Mouse (Mus musculus) naive thymus-derived CD4-positive, alpha-beta T cell, adult 2 months (primary cell): ENCODE measurements around the gene Rps6ka4.

Experiments used
- DNase-seq: peaks from one replicate; pipeline ENCODE4 v3.0.0-alpha.2; 2011; ENCODE audit warnings: low read depth

The Rps6ka4 gene

DNA sequence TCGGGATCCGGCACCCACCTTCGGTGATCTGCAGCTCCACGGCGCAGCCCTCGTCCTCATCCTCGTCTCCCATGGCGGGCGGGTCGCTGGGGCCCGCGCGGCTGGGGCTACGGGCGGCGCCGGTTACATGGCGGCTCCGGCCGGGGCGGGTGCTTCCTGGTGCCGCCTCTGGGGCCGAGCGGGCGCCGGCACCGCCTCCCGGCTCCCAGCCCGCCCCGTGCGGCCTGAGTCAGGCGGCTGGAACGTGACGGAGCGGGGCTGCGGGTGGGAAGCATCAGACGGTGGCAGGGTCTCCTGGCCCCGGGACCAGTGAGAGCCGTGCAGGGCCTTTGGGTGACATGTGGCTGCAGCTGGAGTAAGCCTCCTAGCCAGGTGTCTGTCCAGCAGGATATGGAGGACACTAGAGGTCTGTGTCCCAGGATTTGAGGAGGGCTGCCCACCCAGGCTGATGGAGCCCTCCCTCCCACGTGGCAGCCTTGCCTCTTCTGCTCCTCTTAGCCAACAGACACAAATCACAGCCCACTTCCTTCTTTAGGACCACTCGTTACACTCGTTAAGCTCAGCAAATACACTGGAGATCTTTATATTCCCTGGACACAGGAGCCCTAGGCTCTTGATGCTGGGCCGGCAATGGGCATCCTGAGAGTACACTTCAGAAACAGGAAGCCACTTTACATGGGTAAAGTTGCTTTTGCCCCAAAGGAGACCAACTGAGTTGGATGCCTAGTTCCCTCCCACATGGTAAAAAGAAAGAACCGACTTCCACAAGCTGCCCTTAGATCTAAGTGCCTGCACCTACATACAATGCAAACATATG lies at the start of gene Rps6ka4:
Rps6ka4 (minus strand) TSS at position 162 of the 817 bp plus-strand sequence.
- DNase-seq, result peak; percentile 55

DNA sequence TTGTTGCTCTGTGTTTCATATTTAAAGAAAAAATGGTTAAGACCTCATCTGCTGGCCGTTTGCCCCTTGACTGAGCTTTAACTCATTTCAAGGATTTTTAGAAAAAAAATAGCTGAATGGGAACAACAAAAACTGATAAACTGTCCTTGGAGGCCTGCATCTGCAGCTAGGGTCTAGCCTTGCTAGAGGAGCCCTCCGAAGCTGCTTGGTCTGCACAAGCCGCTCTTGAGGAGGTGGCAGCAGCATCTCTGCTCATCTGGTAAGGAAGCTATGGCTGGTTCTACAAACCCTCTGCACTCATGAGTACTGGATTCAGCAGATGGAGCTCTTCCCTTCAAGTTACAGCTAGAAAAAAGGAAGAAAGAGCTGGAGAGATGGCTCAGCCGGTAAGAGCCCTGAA lies 37.5 kb upstream of the Rps6ka4 start:
- no peak for DNase-seq

DNA sequence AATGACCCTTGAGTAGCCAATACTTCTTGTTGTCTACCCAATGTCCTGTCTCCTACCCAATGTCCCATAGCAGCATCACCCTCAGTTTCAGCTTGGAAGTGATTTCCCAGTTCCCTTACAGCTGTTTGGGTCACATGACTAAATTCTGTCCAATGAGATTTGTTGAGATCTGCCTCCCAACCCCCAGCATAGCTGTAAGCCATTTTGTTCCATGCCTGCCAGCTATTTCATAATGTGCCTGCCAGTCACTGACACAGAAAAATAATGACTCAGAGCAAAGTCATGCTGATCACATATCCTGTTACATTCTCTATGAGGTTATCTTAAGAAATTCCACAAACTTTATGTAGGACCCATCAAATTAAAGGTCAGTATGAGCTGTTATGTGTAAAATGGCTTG lies 36.4 kb upstream of the Rps6ka4 start:
- DNase-seq, result no peak

DNA sequence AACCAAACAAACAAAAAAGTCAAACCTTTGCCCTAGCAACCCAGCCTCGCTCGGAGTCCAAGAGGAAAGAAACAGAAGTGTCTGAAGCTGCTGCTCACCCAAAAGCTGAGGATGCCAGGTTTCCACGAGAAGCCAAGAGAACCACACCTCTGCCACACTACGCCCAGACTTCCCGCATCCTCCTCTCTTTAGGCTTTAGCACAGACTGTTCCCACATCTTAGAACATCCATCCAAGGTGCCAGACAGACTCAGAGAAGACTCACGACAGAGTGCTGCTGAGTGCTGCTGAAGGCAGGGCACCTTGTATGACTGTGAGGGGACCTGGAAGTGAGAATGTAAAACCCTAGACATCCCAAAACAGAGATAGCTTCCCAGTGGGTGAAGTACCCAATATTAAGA lies 35.4 kb upstream of the Rps6ka4 start:
- DNase-seq, result no peak

GRCm38 (mm10) chr19:6874257-6874656 lies 33.8 kb upstream of the Rps6ka4 start:
- no peak for DNase-seq

DNA sequence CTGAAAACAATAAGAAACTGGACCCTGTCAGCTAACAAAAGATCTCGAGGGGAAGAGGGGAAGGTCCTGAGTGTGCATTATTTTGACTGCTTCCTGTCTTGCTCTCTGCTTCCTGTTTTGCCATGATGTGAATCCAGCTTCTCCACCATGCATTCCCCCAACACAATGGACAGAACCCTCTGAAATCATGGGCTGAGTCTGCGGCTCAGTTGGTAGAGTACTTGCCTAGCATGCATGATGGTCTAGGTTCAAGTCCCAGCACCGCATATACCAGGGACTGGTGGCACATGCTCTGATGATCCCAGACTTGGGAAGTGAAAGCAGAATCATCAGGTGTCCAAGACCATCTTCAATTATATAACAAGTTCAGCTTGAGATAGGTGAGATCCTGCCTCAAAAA lies 32.3 kb upstream of the Rps6ka4 start:
- no peak for DNase-seq

DNA sequence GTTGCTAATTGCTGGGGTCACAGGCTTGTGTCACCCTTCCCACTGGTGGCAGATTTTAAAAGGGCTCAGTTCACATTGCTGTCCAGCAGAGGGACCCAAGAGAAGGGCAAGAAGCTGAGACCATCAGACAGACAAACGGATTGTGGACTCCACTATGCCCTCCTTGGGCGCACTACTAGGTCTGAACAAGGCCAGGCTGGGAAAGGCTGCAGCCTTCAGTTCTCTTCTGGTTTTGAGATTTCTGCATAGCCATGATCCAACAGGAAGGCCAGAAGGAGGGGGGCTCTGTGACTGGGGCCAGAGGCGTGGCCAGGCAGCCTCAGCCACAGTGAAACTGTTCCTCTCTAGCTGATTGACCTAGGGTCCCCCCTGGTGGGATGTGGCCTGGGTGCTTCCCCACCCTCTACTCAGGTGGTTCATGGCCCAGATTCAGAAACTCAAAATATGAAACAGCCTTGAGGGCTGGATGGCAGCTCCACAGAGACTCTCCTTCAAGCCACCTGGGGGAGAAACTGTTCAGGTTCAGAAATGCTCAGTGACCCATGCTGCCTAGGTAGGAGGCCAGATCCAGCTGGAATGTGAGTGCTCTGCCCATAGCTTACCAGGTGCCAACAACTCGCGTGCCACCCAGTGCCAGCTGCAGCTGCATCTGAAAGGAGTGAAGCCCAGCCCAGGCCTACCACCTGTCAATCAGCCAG lies 31.3 kb upstream of the Rps6ka4 start:
- peak; percentile 70 for DNase-seq

DNA sequence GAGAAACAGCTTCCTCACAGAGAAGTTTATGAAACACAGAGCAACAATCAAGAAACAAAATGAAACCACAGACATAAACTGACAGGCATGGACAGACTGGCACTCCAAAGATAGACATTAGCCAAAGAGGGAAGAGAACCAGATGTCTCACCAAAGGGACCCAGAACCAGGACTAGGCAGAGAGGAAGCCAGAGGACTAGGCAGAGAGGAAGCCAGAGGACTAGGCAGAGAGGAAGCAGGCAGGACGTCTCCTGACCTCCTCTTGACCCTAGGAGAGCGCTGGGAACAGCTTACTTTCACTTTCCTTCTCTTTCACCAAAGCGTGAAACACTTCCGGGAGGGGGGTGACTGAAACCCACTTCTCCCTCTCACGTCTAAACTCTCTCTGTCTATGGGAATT lies 28.9 kb upstream of the Rps6ka4 start:
- DNase-seq, result peak; percentile 76

DNA sequence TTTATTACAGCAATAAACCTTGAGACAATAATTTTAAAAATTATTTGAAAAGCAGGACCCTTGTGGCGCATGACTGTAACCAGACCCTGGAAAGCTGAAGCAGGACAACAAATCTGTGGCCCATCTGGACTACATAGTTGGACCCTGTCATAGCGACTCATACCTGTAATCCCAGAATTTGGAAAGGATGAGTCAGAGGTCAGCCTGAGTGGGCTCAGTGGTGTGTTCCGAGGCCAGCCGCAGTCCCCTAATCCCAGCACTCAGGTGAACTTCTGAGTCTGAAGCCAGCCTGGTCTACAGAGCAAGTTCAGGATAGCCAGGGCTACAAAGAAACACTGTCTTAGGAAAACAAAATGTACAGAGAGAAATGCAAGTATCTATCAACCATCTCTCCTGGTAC lies 21.0 kb upstream of the Rps6ka4 start:
- DNase-seq, result no peak

DNA sequence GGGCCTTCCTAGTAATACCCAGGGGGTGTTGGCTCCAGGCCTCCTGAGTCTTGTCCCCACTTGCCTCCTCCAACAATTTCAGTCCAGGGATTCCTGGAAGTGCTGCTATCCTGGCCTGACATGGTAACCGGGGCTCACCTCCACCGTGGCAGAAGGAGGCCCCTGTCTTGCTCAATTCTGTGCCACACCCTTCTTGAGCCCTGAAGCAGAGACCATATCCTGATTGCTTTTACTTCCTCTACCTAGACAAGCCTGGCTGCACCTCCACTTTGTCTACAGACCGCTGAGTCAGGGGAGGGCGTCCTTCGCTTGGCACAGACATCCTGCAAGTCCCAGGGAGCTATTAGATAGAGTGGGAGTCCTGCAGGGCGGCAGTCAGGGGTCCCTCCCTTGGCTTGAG lies 20.3 kb upstream of the Rps6ka4 start:
- DNase-seq, result no peak

DNA sequence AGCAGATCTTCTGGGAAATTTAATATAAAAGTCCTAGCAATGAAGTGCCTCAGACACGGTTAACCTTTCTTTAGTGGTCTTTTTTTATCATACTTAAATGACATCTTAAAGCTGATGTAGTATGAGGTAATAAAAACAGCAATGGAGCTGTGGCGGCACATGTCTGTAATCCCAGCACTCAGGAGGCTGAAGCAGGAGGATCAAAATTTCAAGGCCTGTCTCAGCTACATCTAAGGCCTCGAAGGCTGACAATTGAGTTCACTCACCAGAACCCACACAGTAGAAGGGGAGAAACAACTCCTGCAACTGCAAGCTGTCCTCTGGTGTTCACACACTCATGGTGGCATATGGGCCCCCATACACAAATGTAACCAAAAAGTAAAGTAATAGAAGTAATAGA lies 19.5 kb upstream of the Rps6ka4 start:
- DNase-seq, result no peak

DNA sequence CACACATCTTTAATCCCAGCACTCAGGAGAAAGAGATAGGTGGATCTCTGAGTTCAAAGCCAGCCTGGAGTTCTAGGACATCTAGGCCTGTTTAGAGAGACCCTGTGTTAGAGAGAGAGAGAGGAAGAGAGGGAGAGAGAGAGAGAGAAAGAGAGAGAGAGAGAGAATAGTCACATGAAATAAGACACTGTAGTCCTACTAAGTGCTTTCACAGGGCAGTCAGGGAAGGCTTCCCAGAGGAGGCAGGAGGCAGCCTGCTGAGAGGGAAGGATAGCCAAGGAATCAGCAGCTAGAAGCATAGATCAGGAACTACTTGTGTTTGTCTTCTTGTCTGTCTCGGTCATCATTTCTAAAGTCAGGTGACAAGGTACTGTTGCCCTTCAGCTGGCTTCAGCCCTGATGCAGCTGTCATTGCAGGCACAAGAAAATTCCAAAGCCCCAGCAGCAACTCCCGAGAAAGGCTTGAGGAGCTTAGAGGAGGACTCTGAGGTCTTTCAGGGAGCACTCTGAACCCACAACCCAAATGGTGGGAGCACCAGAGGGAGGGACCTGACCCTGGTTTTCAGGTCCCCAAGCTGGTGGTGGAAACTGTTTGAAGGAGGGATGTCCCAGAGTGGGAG lies 18.7 kb upstream of the Rps6ka4 start:
- no peak for DNase-seq

DNA sequence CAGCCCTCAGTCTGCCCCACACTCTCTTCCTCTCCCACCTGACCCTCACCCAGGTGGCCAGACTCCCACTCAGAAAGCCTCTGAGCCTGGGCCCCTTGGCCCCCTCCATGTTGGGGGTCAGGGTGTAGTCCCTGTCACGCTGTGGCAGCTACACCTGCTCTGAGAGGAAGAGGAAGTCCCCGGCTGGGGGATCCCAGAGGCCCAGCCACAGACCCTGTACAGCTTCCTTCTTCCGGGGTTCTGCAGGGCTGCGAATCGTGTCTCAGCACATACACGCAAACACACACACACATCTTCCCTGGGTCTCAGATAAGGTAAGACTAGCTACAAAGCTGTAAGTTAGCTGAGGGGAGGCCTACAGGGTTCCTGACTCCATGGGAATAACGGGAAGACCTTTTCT lies 17.6 kb upstream of the Rps6ka4 start, which contains the start of gene Ccdc88b:
Ccdc88b (minus strand) TSS at position 181 of the 400 bp plus-strand sequence.
- peak; percentile 81 for DNase-seq

DNA sequence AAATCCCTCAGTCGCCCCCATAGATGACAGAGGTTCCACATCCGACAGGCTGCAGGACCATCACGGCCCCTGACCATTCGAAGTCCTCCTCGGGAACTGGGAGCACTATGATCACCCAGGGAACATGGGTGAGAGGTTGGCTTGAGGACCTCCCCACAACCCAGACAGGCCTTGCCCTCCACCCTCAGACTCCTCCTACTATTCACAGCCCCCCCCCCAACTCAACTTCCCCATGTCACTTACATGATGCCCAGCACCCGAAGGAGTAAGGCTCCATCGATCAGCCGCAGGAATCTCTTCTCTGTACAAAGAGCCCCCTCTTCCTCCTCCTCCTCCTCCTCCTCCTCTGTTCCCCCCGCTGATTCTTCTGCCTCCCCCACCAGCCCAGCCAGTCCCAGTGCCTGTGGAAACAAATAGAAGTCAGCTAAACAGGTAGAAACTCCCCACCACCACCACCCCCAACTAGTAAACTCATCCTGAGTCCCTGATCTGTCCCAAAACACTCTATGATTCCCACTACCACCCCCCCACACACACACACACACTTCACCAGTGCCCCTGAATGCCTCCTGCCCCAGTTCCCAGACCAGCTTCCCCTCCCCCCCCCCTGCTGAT lies 17.1 kb upstream of the Rps6ka4 start:
- DNase-seq, result peak; percentile 30

DNA sequence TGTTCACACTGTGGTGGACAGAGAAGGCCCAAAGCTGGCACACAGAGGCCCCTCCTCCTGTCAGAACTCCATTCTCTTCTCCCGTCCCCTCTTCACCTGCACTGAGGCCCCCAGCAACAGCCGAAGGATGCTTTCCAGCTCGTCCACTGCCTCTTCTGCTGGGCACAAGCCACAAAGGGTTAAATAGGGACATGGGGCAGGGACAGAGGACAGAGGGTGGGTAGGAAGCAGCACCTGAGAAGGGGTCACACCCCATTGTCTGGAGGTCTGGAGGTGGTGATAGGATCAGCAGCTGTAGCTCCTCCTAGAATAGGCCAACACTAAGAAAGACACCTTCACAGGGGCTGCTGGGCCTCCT lies 16.5 kb upstream of the Rps6ka4 start:
- DNase-seq, result no peak

DNA sequence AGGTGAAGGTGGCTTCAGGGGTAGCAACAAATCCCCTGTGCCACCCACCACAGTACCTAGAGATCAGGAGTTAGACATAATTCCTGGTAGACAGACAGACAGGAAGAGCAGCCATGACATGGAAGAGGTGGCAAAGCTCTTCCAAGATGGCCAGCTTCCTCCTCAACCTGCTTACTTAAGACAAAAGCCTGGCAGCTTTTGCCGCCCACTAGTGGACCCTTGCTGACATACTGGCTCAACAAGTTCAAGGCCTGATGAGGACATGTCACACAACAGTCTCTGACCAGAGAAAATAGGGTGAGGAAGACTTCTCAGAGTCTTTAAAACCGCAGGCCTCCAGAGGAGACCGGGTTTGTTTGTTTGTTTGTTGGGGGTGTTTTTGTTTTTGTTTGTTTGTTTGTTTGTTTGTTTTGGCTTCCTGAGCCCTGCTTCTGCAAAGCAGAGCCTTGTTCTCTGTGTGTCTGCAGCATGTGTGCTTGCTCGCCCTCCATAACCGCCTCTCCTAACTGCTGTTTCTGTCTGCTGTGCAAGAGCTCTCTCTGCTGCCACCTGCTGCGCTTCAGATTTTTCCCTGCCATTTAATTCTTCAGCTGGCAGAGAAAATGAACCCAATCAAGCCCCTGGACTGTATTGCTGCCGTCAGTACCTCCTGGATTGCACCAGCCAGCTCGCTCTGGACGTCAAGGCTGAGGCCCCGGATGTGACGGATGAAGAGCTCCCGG lies 16.0 kb upstream of the Rps6ka4 start:
- DNase-seq, result peak; percentile 64

DNA sequence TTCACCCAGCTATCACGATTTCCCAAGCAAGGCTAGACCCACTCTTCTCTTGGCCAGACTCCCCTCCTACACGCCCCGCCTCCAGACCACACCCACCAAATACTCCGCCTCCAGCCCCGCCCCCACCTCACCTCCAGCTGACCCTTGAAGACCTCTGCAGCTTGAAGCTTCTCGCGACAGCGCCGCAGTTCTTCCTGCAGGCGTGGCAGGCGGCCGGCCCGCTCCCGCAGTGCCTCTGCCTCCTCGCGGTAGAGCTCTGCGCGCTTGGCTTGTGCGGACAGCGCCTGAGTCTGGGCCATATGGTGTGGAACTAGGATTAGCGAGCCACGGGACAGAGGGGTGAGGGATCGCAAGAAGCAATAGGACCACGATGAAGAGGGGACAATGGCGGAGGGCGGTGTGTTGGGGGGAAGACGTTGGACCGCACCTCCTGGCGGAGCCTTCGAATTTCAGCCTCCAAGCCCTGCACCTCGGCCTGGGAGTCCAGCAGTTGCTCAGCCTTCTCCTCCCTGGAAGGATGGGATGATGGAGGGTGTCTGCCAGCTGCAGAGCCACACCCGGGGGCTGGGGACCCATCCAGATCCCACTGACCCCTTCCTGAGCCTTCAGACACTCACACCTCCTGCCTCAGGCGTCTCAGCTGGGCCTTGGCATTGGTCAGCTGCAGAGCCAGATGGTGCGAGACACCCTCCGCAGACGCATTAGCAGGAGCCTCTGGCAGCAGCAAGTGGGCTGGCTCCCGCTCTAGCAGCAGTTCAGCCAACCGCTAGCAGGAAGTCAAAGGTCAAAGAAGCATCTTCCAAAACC lies 15.0 kb upstream of the Rps6ka4 start:
- DNase-seq, result no peak

- DNase-seq, result no peak
These were observed 14.2 kb upstream of the Rps6ka4 start for GRCm38 (mm10) chr19:6854658-6855057.

DNA sequence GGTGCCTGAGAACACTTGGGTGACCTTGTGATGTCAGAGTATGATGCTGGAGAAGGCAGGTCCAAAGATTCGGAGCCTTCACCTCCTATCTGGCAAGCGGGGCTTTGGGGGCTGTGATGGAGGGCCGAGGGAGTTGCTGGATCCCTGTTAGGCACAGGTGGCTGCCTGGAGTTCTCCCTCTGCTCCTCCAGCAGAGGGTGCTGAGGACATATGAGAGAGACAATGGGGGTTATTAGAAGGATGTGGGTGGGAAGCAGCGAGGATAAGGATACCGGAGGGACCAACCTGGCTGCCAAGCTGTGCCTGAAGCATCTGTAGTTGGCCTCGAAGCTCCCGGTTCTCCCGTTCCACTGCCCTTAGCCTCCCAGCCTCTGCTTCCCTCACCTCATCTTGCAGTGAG lies 13.5 kb upstream of the Rps6ka4 start:
- no peak for DNase-seq

- no peak for DNase-seq
These were observed 12.2 kb upstream of the Rps6ka4 start for GRCm38 (mm10) chr19:6852393-6853305.
